Mouse (Mus musculus) hindbrain, embryonic 12.5 days (tissue): ENCODE measurements around the gene Chac1. TPM values are rescaled to one million over a fixed set of nuclear protein-coding genes. Genes with fewer than 3 reads are reported as not detected.

Source experiments
- ATAC-seq: fragments of 200-750 bp; cut with Nextera tagmentation; 2 replicates; pipeline ENCODE4 v1.8.0; 2017; ENCODE audit warnings: moderate TSS enrichment; ENCODE audit not compliant: low FRiP score
- H3K27ac ChIP-seq: fragments of 300-500 bp; sonication (generic); 2 replicates; pipeline ENCODE4 v1.5.1; 2016; ENCODE audit warnings: mild to moderate bottlenecking
- H3K27me3 ChIP-seq: fragments of 300-500 bp; sonication (generic); 2 replicates; pipeline ENCODE4 v1.6.1; 2016; ENCODE audit warnings: mild to moderate bottlenecking
- H3K36me3 ChIP-seq: fragments of 300-500 bp; sonication (generic); 2 replicates; pipeline ENCODE4 v1.6.1; 2016; ENCODE audit warnings: mild to moderate bottlenecking
- H3K4me1 ChIP-seq: fragments of 300-500 bp; sonication (generic); 2 replicates; pipeline ENCODE4 v1.6.1; 2016
- H3K4me2 ChIP-seq: fragments of 300-500 bp; sonication (generic); replicated peaks from 2 replicates; pipeline ENCODE4 v1.6.1; 2016; ENCODE audit warnings: mild to moderate bottlenecking
- H3K4me3 ChIP-seq: fragments of 300-500 bp; sonication (generic); 2 replicates; pipeline ENCODE4 v1.5.1; 2016; ENCODE audit warnings: mild to moderate bottlenecking
- H3K9ac ChIP-seq: fragments of 300-500 bp; sonication (generic); 2 replicates; pipeline ENCODE4 v1.6.1; 2016; ENCODE audit warnings: mild to moderate bottlenecking, moderate library complexity
- H3K9me3 ChIP-seq: fragments of 300-500 bp; sonication (generic); replicated peaks from 2 replicates; pipeline ENCODE4 v1.6.1; 2016; ENCODE audit warnings: mild to moderate bottlenecking
- WGBS: fragments of 180-500 bp; shearing (Covaris S2); methylation state at CpG from one replicate; pipeline ENCODE4 v1.1.7; 2016; 5-methylcytosine and 5-hydroxymethylcytosine counted together
- polyA plus RNA-seq: library from polyadenylated mRNA; unstranded; fragments of >200 nt; fragmentation: Nextera tagmentation; extraction: Ambion mirVana; gene quantifications from 2 replicates; pipeline ENCODE4 v1.2.1, GENCODE M21; 2016

Chac1 gene
- polyA plus RNA-seq, 1 experiment from 2014 or later: 1.9 TPM

DNA sequence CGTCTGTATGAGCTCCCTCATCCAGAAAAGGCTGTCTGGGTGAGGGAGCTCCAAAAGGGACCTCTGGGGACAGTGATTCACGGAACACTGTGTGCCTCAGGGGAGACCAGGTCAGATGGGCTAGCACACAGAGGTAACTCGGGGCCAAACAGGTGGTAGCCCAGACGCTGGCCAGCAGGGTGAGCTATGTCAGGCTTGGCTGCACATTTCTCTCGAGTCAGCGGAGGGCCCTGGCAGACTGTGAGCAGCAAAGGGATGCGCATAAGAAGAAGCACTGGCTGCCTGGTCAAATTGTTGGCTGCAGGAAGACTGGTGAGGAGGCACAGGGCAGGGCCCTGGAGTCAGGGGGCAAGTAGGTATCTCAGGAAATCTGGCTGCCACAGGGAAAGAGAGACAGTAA lies 4.6 kb downstream of the Chac1 start:
- Histone ChIP-seq H3K4me3 (no peak overlapping the region), H3K36me3 (no peaks in the 10 kb centered on the region), H3K9me3 (peaks cover 3% of the 10 kb centered on the region; the same call in 1 of the 2 replicates), H3K27ac (no peak overlapping the region), H3K4me1 (peaks cover 6% of the 10 kb centered on the region), H3K27me3 (peaks cover 19% of the 10 kb centered on the region), H3K4me2 (no peak overlapping the region), H3K9ac (no peak overlapping the region)
- no peak for ATAC-seq
- 18% methylated on average over 7 of the region's 7 CpGs for WGBS

- Histone ChIP-seq H3K4me2 (no peak overlapping the region), H3K9ac (no peak overlapping the region), H3K27ac (no peak overlapping the region), H3K4me1 (peaks cover 4% of the 10 kb centered on the region; the same call in 1 of the 2 replicates), H3K36me3 (no peaks in the 10 kb centered on the region; the same call in 1 of the 2 replicates), H3K27me3 (peaks cover 16% of the 10 kb centered on the region), H3K4me3 (no peak overlapping the region), H3K9me3 (peaks cover 10% of the 10 kb centered on the region)
- ATAC-seq: no peak
These were observed 5.3 kb downstream of the Chac1 start for GRCm38 (mm10) chr2:119356310-119356709.

DNA sequence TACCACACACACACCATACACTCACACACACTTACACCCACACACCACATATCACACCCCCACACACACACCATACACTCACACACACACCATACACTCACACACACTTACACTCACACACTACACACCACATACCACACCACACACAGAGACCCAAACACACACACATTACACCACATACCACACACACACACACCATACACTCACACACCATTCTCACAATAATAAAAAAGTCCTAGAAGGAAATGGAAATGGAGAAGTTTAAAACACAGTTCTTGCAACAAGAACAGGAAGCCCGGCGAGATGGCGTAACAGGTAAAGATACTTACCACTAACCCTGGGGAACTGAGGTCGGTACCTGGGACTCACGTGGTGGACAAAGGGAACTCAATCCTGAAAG lies 5.8 kb downstream of the Chac1 start:
- no peak overlapping the region for H3K9ac ChIP-seq
- H3K9me3 ChIP-seq: peaks cover 14% of the 10 kb centered on the region
- no peak for ATAC-seq
- no peak overlapping the region for H3K27ac ChIP-seq
- no peak overlapping the region for H3K4me3 ChIP-seq
- H3K4me1 ChIP-seq: no peaks in the 10 kb centered on the region
- WGBS: 94% methylated on average over 5 of the region's 5 CpGs
- peaks cover 11% of the 10 kb centered on the region for H3K27me3 ChIP-seq
- peaks cover 4% of the 10 kb centered on the region for H3K36me3 ChIP-seq
- no peak overlapping the region for H3K4me2 ChIP-seq

- H3K4me3 ChIP-seq: no peak overlapping the region
- no peak overlapping the region for H3K9ac ChIP-seq
- H3K27me3 ChIP-seq: peaks cover 4% of the 10 kb centered on the region; the same call in 1 of the 2 replicates
- peaks cover 5% of the 10 kb centered on the region for H3K36me3 ChIP-seq
- H3K27ac ChIP-seq: no peak overlapping the region
- H3K4me1 ChIP-seq: no peaks in the 10 kb centered on the region
- no peak for ATAC-seq
- no peak overlapping the region for H3K4me2 ChIP-seq
- 87% methylated on average over 6 of the region's 6 CpGs for WGBS
- H3K9me3 ChIP-seq: peaks cover 19% of the 10 kb centered on the region
These were observed 7.2 kb downstream of the Chac1 start for GRCm38 (mm10) chr2:119358249-119358648.

DNA sequence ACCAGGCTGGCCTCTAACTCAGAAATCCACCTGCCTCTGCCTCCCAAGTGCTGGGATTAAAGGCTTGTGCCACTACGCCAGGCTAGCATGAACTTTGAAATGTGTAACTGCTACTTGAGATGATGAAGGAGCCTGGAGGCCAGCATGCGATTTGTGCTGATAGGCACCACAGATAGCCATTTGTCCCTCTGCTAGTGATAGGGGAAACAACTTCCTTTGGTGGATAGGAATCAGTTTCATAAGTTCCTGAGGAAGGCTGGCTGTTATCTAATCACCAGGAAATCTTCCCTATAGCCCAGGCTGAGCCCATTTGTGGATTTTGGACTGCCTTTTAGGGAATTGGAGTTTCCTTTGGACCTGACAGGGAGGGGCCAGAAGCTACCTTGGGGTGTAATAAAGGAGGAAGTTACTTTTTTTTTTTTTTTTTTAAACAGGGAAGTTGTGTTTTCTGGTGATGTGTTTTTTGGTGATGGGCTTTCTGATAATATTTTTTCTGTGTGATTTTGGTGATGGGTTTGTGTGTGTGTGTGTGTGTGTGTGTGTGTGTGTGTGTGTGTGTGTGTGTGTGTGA lies 8.8 kb downstream of the Chac1 start:
- ATAC-seq: no peak
- peaks cover 5% of the 10 kb centered on the region for H3K36me3 ChIP-seq
- H3K9ac ChIP-seq: no peak overlapping the region

GRCm38 (mm10) chr2:119364969-119365368 lies 13.9 kb downstream of the Chac1 start:
- H3K36me3 ChIP-seq: peaks cover 25% of the 10 kb centered on the region
- WGBS: 88% methylated on average over 3 of the region's 3 CpGs
- H3K4me2 ChIP-seq: no peak overlapping the region
- H3K9me3 ChIP-seq: peaks cover 19% of the 10 kb centered on the region
- H3K27me3 ChIP-seq: no peaks in the 10 kb centered on the region
- no peak overlapping the region for H3K4me3 ChIP-seq
- H3K4me1 ChIP-seq: no peaks in the 10 kb centered on the region
- no peak for ATAC-seq
- no peak overlapping the region for H3K27ac ChIP-seq
- no peak overlapping the region for H3K9ac ChIP-seq

More for the DNA sequence above, 8.8 kb downstream of the Chac1 start:
- no peak overlapping the region for H3K27ac ChIP-seq
- peaks cover 19% of the 10 kb centered on the region for H3K9me3 ChIP-seq
- H3K4me2 ChIP-seq: no peak overlapping the region
- H3K27me3 ChIP-seq: no peaks in the 10 kb centered on the region
- no peaks in the 10 kb centered on the region for H3K4me1 ChIP-seq
- WGBS: 86% methylated on average over 2 of the region's 2 CpGs
- H3K4me3 ChIP-seq: no peak overlapping the region

DNA sequence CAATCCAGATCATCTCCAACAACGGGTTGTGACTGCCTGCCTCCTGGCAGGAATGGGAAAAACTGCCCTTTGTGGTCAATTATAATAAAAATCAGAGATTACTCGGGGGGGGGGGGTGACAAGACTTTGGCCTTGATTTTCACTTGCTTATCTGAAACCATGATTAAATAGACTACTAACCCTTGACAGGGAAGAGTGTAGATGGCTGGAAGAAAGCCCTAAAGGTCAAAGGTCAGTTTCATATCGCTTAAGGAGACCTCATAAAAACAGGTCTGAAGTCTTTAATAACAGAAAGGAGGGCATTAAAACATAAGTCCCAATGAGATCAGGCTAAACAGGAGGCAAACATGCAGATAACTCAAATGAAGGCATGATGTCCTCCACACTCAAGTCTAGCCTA lies 16.3 kb downstream of the Chac1 start:
- ATAC-seq: no peak
- Histone ChIP-seq H3K36me3 (peaks cover 39% of the 10 kb centered on the region), H3K27me3 (no peaks in the 10 kb centered on the region), H3K4me1 (no peaks in the 10 kb centered on the region), H3K4me2 (no peak overlapping the region), H3K9ac (no peak overlapping the region), H3K9me3 (no peaks in the 10 kb centered on the region), H3K27ac (no peak overlapping the region), H3K4me3 (no peak overlapping the region)
- 78% methylated on average over 3 of the region's 3 CpGs for WGBS

DNA sequence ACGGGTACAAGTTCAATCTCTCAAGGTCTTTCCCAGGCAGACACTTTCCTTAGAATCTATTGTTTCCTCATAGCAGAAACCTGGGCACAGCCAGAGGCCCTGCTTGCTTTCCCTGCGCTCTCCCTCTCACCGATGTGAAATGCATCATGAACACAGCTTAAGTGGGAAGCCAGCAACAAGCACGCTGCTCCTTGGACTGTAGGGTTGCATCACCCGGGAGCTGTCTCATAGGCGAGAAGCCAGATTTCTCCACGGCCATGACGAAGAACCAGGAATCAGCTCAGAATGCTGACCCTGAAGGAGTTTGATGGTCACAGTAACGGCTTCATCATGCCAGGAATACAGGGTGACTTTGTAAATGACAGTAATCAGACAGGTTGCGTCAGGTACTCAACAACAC lies 19.1 kb downstream of the Chac1 start:
- Histone ChIP-seq H3K27me3 (no peaks in the 10 kb centered on the region), H3K4me1 (no peaks in the 10 kb centered on the region), H3K4me3 (no peak overlapping the region), H3K9me3 (no peaks in the 10 kb centered on the region), H3K27ac (no peak overlapping the region), H3K4me2 (no peak overlapping the region), H3K9ac (no peak overlapping the region), H3K36me3 (peaks cover 64% of the 10 kb centered on the region)
- WGBS: 96% methylated on average over 10 of the region's 10 CpGs
- no peak for ATAC-seq

DNA sequence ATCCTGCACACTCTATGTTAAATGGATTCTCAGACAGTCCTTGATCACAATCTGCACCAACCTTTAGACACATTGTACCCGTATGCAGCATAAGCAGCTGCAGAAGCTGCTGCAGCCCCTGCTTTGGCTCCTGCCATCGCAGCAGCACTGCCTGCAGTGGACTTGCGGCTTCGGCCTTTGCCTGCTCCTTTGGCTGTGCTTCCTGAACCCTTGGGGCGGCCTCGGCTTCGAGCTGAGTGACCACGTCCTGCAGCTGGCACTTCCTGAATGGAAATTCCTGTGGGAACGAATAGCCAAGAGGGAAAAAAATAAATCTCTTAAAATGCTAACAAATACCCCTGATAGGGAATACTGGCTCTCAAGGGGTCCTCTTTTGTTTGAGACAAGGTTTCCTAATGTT lies 26.3 kb downstream of the Chac1 start:
- Histone ChIP-seq H3K4me2 (no peak overlapping the region), H3K4me1 (no peaks in the 10 kb centered on the region), H3K27me3 (no peaks in the 10 kb centered on the region), H3K9me3 (no peaks in the 10 kb centered on the region), H3K9ac (no peak overlapping the region), H3K27ac (no peak overlapping the region), H3K4me3 (no peak overlapping the region), H3K36me3 (peaks cover 86% of the 10 kb centered on the region)
- WGBS: 81% methylated on average over 9 of the region's 9 CpGs
- ATAC-seq: no peak

GRCm38 (mm10) chr2:119377826-119378225 lies 26.8 kb downstream of the Chac1 start:
- Histone ChIP-seq H3K27ac (no peak overlapping the region), H3K36me3 (peaks cover 86% of the 10 kb centered on the region), H3K9me3 (no peaks in the 10 kb centered on the region), H3K9ac (no peak overlapping the region), H3K4me1 (no peaks in the 10 kb centered on the region), H3K4me2 (no peak overlapping the region), H3K4me3 (no peak overlapping the region), H3K27me3 (no peaks in the 10 kb centered on the region)
- 93% methylated on average over 3 of the region's 3 CpGs for WGBS
- ATAC-seq: no peak

DNA sequence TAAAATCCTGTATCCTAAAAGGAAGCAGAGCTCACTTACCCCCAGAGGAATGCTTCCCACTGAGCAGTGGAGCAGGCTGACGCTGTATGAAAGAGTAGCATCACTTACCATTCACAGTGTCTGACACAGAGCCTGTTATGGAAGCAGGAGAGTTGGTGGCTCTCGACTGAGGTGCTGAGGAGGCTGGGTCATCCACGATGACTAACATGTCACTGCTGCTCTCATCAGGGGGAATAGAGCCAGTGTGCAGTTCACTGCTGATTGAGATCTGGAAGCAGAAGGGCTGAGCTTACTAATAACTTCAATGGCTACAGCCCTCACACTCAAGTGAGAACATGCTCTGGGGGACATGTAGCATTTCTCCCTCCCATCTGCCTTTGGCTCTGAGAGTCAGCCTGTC lies 28.4 kb downstream of the Chac1 start:
- Histone ChIP-seq H3K9ac (no peak overlapping the region), H3K4me1 (no peaks in the 10 kb centered on the region), H3K4me2 (no peak overlapping the region), H3K27ac (no peak overlapping the region), H3K27me3 (no peaks in the 10 kb centered on the region), H3K36me3 (peaks cover 80% of the 10 kb centered on the region), H3K9me3 (no peaks in the 10 kb centered on the region), H3K4me3 (no peak overlapping the region)
- WGBS: 88% methylated on average over 3 of the region's 3 CpGs
- ATAC-seq: no peak

DNA sequence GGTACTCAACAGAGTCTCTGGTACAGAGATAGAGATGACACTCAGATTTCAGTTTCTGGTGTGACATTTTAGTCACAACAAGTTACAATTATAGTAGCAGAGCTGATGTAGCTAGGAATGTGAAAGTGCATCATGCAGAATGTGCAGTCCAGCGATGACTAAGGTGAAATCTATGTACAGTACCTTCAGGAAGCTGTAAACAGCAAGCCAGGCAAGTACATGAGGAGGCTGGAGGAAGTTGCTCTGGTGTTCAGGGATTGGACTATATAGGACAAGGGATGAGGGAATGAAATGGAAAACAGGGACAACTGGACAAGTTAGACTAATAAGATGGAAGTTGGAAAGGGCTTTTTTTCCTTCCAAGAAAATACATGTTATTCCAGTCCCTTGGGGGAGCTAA lies 37.2 kb downstream of the Chac1 start:
- no peak overlapping the region for H3K4me3 ChIP-seq
- no peaks in the 10 kb centered on the region for H3K9me3 ChIP-seq
- H3K4me2 ChIP-seq: no peak overlapping the region
- H3K4me1 ChIP-seq: no peaks in the 10 kb centered on the region
- ATAC-seq: no peak
- WGBS: 94% methylated on average over 1 of the region's 1 CpGs
- H3K27ac ChIP-seq: no peak overlapping the region
- H3K9ac ChIP-seq: no peak overlapping the region
- H3K27me3 ChIP-seq: no peaks in the 10 kb centered on the region
- peaks cover 38% of the 10 kb centered on the region for H3K36me3 ChIP-seq

DNA sequence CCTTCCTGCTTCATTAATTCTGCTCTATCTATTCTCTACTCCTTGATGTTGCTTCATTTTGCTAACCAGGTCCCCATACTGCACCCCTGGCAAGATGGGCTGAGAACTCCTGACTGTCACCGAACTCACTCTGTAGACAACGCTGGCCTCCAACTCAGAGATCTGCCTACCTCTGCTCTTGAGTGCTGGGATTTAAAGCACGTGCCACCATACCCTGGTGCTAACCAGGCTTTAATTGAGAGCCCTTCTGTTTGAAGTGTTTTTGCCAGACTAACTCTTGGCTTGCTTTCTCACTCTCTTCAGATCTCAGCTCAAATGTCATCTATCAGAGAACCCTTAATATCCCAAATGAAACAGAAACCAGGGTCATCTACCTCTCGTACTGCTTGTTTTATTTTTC lies 39.0 kb downstream of the Chac1 start:
- H3K9ac ChIP-seq: no peak overlapping the region
- no peak overlapping the region for H3K4me3 ChIP-seq
- H3K27ac ChIP-seq: no peak overlapping the region
- no peak for ATAC-seq
- no peak overlapping the region for H3K4me2 ChIP-seq
- peaks cover 37% of the 10 kb centered on the region for H3K36me3 ChIP-seq
- H3K27me3 ChIP-seq: no peaks in the 10 kb centered on the region
- WGBS: 99% methylated on average over 4 of the region's 4 CpGs
- H3K9me3 ChIP-seq: no peaks in the 10 kb centered on the region
- H3K4me1 ChIP-seq: no peaks in the 10 kb centered on the region
